Mouse (Mus musculus): ENCODE data around the gene Erg28. TPM values are rescaled to one million over a fixed set of nuclear protein-coding genes. Genes with fewer than 3 reads are reported as not detected.

Erg28 gene
- total RNA-seq, 1 experiment from 2014 or later: 25.8 TPM

- no peak for ATAC-seq (replicated peaks; ENCODE audit: insufficient number of reproducible peaks, low FRiP score, low TSS enrichment, poor library complexity, severe bottlenecking)
Observed at GRCm38 (mm10) chr12:85825822-85826221, 1.5 kb upstream of the Erg28 start.

- ATAC-seq (replicated peaks; ENCODE audit: insufficient number of reproducible peaks, low FRiP score, low TSS enrichment, poor library complexity, severe bottlenecking): no peak
Observed at GRCm38 (mm10) chr12:85825361-85825760, 1.0 kb upstream of the Erg28 start.

- no peak for ATAC-seq (replicated peaks; ENCODE audit: insufficient number of reproducible peaks, low FRiP score, low TSS enrichment, poor library complexity, severe bottlenecking)
Observed at GRCm38 (mm10) chr12:85822051-85822450, 2.3 kb downstream of the Erg28 start.

DNA sequence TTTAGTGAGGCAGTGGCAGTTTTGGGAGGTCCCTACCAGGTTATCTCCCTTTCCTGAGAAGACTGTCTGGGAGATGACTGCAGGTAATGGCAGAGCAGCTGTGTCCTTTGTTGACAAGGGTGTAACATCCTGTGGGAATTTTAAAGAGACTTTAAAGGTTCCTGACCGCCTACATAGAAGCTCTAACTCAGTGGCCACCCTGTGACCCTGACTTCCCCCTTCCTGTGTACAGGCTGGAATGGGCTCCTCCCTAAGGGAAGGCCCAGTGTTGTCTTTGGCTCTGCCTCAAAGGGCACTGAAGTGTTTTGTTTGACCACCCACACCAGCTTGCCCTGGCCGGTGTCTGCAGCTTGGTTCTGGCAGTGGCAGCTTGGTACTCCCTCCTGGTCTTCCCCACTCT lies 10.8 kb downstream of the Erg28 start:
- ATAC-seq (replicated peaks; ENCODE audit: insufficient number of reproducible peaks, low FRiP score, low TSS enrichment, poor library complexity, severe bottlenecking): no peak

GRCm38 (mm10) chr12:85811676-85812075 lies 12.7 kb downstream of the Erg28 start:
- no peak for ATAC-seq (replicated peaks; ENCODE audit: insufficient number of reproducible peaks, low FRiP score, low TSS enrichment, poor library complexity, severe bottlenecking)

DNA sequence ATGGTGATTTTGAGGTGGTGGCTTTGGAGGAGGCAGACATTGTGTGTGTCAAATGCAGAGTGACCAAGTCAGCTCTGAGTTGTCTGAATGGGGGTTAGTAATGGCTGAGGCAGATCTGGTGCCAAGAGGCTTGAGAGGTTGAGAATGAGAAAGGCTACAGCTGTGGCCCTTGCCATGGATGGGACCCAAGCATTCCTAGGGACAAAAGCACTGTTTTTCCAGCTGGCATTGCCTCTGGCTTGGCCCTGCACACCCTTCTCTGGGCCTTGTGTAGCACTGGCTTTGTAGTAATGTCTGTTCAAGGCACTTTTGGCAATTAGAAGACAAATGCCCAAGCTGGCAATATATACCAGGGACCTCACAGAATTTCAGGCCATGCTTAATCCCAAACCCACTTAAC lies 13.4 kb downstream of the Erg28 start:
- ATAC-seq (replicated peaks; ENCODE audit: insufficient number of reproducible peaks, low FRiP score, low TSS enrichment, poor library complexity, severe bottlenecking): no peak

DNA sequence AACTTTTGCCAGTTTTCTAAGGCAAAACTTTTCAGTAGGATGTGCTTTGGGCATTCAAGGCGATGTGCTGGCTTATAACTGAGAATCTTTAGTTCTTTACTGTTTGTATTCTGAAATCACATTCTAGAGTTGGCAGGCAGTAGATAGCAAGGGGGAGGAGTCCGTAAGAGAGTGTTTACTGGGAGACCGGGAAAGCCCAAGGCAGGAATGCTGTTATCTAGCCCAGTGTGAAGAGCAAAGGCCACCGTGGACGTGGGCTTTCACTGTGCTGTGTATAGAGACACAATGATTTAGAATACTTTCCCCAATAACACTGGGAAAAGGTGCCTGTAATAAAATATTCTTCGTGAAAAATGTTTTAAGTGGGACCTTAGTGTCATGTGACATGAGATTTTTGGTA lies 14.6 kb downstream of the Erg28 start:
- no peak for ATAC-seq (replicated peaks; ENCODE audit: insufficient number of reproducible peaks, low FRiP score, low TSS enrichment, poor library complexity, severe bottlenecking)

GRCm38 (mm10) chr12:85800031-85800430 lies 24.3 kb downstream of the Erg28 start:
- ATAC-seq (replicated peaks; ENCODE audit: insufficient number of reproducible peaks, low FRiP score, low TSS enrichment, poor library complexity, severe bottlenecking): no peak

GRCm38 (mm10) chr12:85795551-85795950 lies 28.8 kb downstream of the Erg28 start:
- ATAC-seq (replicated peaks; ENCODE audit: insufficient number of reproducible peaks, low FRiP score, low TSS enrichment, poor library complexity, severe bottlenecking): no peak

DNA sequence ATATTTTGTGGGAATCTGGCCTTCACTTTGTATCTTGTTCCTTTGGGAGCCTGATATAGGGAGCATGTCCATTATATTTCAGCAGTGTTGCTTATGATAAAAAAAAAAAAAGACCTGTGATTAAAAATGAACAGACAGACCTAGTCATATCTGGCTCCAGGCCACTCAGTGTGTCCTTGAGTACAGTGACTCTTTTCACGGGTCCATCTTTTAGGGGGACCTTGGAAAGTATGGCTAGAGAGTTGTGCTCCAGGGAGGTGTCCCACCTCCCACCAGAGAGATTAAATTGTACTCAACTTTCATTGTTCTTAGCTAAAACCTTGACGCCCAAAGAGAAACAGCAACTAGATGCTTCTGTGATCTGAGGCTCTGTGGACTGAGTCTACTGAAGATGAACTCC lies 30.3 kb downstream of the Erg28 start:
- ATAC-seq (replicated peaks; ENCODE audit: insufficient number of reproducible peaks, low FRiP score, low TSS enrichment, poor library complexity, severe bottlenecking): no peak

- ATAC-seq (replicated peaks; ENCODE audit: insufficient number of reproducible peaks, low FRiP score, low TSS enrichment, poor library complexity, severe bottlenecking): no peak
Observed at GRCm38 (mm10) chr12:85792821-85793346, 31.5 kb downstream of the Erg28 start.

DNA sequence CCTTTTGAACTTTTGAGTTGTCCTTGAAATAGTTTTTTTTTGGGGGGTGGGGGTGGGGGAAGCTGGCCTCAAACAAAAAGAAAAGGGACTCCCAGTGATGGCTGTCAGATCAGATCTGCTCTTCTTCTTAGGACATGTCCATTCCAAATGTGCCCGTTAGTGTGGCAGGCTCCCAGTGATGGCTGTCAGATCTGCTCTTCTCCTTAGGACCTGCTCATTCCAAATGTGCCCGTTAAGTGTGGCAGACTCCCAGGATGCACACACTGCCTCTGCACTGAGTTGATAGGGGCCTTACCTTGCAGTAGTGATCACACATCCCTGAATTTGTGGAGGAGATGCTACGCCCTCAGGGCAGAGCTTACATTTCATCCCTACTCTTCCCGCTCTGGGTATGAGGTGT lies 32.2 kb downstream of the Erg28 start:
- ATAC-seq (replicated peaks; ENCODE audit: insufficient number of reproducible peaks, low FRiP score, low TSS enrichment, poor library complexity, severe bottlenecking): no peak

- ATAC-seq (replicated peaks; ENCODE audit: insufficient number of reproducible peaks, low FRiP score, low TSS enrichment, poor library complexity, severe bottlenecking): no peak
Observed at GRCm38 (mm10) chr12:85784916-85785815, 39.2 kb downstream of the Erg28 start.

- ATAC-seq (replicated peaks; ENCODE audit: insufficient number of reproducible peaks, low FRiP score, low TSS enrichment, poor library complexity, severe bottlenecking): no peak
Observed at GRCm38 (mm10) chr12:85781606-85782005, 42.7 kb downstream of the Erg28 start.

DNA sequence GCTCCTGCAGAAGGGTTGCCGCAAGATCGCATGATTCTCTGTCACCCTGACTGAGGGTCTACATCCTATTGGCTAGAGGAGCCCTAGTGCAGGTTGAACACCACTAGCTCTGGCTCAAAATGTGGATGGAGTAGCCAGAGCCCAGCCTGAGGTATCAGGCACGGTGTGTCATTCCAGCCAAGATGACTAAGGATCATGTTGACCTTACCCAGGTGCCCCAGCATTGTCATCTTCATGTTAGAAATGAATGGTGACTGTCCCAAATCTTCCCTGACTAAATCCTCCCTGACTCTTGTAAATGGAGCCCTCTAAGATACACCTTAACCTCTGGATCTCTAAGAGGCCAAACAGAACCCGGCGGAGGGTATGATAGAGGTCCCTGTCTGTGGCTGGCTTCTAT lies 44.6 kb downstream of the Erg28 start:
- no peak for ATAC-seq (replicated peaks; ENCODE audit: insufficient number of reproducible peaks, low FRiP score, low TSS enrichment, poor library complexity, severe bottlenecking)

DNA sequence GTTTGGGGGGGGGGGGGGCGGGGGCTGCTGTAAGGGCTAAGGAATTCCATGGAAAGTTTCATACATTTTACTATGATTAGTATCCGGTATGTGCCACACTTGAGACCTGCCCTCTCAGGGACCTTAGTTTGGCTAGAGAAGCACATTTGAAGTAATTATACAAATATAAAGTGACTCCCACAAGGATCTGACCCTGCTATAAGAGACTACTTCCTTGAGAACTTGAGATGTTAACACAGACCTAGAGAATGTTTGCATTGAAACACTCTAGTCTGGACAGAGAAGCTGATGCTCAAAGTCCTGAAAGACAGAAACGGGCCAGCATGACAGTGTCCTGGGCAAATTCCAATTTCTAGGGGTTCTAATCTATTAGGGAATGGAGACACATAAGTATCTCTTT lies 45.4 kb downstream of the Erg28 start:
- no peak for ATAC-seq (replicated peaks; ENCODE audit: insufficient number of reproducible peaks, low FRiP score, low TSS enrichment, poor library complexity, severe bottlenecking)

DNA sequence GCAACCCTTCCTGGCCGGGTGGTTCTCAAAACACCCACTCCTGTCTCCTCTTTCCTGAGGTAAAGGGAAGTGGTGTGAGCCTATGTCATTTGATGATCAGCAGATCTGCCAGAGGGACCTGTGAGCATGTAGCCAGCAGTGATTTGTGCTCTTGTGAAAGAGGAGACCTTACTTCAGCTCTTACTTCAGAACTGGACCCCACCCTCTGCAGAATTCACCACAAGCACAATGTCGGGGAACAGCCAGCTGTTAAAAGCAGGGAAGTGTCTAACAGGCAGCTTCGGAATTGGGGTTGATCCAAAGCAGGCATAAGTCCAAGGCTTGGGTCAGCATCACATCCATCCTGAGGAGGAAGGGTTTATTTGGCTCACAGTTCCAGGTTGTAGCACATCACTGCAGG lies 53.0 kb downstream of the Erg28 start:
- ATAC-seq (replicated peaks; ENCODE audit: insufficient number of reproducible peaks, low FRiP score, low TSS enrichment, poor library complexity, severe bottlenecking): peak; percentile 50; the same call in 1 of the 2 replicates

GRCm38 (mm10) chr12:85767750-85768149 lies 56.6 kb downstream of the Erg28 start:
- ATAC-seq (replicated peaks; ENCODE audit: insufficient number of reproducible peaks, low FRiP score, low TSS enrichment, poor library complexity, severe bottlenecking): no peak

- ATAC-seq (replicated peaks; ENCODE audit: insufficient number of reproducible peaks, low FRiP score, low TSS enrichment, poor library complexity, severe bottlenecking): no peak
Observed at GRCm38 (mm10) chr12:85766287-85766686, 58.1 kb downstream of the Erg28 start.

All from monocyte, adult 5-6 weeks (primary cell).